Mouse (Mus musculus): Measurements from ENCODE around the gene Bcr.

DNA sequence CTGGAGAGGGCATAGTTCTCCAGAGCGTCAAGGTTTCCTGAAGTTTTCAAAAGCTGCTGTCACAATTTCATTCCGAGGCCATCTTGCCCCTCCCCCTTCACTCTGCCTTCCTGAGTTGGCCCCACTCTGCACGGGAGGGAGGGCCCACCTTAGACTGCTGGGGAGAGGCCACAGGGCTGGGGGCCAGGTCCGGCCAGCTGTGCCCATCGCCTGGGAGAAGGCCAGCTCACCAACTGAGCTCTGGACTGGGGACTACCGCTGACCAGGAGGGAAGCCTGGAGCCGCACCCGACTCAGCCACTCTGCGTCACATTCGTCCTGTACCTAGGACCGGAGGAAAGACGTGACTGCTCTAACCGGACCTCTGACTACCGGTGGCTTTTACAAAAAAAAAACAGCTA is 44.9 kb upstream of the Bcr start:
- TF ChIP-seq CTCF (IDR thresholded peaks at IDR 0.05), result no peak
- TF ChIP-seq EP300 (IDR thresholded peaks at IDR 0.05; ENCODE audit: insufficient read depth, low read depth, low read length), result no peak
